Mouse (Mus musculus): ENCODE data around the gene C4b.
"Not testable (repeated sequence)": the region's sequence is repeated elsewhere in the genome, so short reads cannot be mapped to it uniquely, and the experiment has no call there.

DNA sequence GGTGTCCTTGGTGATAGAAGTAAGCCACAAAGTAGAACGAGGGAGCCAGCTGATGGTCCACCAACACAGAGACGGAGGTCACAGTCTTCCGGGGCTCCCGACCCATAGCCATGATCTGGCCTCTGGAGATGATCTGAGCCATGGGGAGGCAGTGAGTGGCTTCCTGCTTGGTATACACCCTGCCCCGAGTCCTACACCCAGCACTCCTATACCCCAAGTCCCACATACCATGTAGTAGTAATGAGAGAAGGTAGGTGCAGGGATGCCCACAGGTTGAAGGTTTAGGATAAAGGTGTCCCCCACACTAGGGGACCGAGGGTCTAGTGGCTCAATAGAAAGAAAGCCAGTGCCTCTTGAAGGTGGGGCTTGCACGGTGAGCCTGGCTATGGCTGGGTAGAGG is 4.0 kb downstream of the C4b start:
- TF ChIP-seq POLR2A (IDR thresholded peaks at IDR 0.05; ENCODE audit: control insufficient read depth, extremely low read depth, insufficient read depth, low read length, poor library complexity); CTCF (IDR thresholded peaks at IDR 0.05; ENCODE audit: borderline replicate concordance, control insufficient read depth, extremely low read depth, insufficient read depth, low read length, poor library complexity): not testable (repeated sequence)
